Comparison of ENCODE assay signal across 8 mouse cellular contexts in genomic region chr10:117844782-117845596, GRCm38 (mm10). TPM values are rescaled to one million over a fixed set of nuclear protein-coding genes. Genes with fewer than 3 reads are reported as not detected.
A peak's percentile ranks its signal among the peaks of the same experiment; 100 is the strongest.
DNase-seq lines count a peak whose midpoint lies in the region; ATAC-seq lines count a peak whose summit lies in the region.

No protein-coding gene starts in this region.

- DNase-seq in embryo, embryonic 10 days (ENCODE audit: low spot score), result peak; percentile 51
- peak; percentile 66 for DNase-seq in gastrocnemius, postnatal 10 days
- DNase-seq in induced T-regulatory cell, adult 2 months (ENCODE audit: low read depth), result peak; percentile 78
- DNase-seq in left cerebral cortex, postnatal 25 days (ENCODE audit: low spot score in 2 of 2), result peak; percentile 55 to 58
- DNase-seq in right cerebral cortex, postnatal 14 days, result peak; percentile 57
- DNase-seq in urinary bladder, postnatal 14 days (ENCODE audit: low spot score), result peak; percentile 78

- ATAC-seq in activated CD4-positive, CD25-positive, alpha-beta regulatory T cell, adult 4 months, result peak; percentile 19
- ATAC-seq in megakaryocyte-erythroid progenitor cell, adult 5-6 weeks (replicated peaks; ENCODE audit: low FRiP score, low TSS enrichment, poor library complexity, severe bottlenecking), result peak; percentile 24

- intact Hi-C loops in left cerebral cortex, postnatal 25 days (cut with DNase I), result loop anchor here (1.0 to 5.0 kb wide), 4 partner anchors 52 to 258 kb away; partner anchors contain the start of gene Nup107

RNA-seq across cellular contexts. Expression of gene Rap1b, which starts 0.8 kb away (rescaled TPM):
- 100 to 1,000 TPM in 1 of 2 experiments, 10 to 100 TPM in 1; 83.0 to 107 TPM for polyA plus RNA-seq in activated CD4-positive, CD25-positive, alpha-beta regulatory T cell, adult 4 months (2017; shearing (Covaris generic))
- 10 to 100 TPM; 42.3 to 50.4 TPM for total RNA-seq in gastrocnemius, postnatal 10 days (2021)
- total RNA-seq in left cerebral cortex, postnatal 25 days (2021), result 10 to 100 TPM; 64.0 to 69.5 TPM
- total RNA-seq in megakaryocyte-erythroid progenitor cell, adult 5-6 weeks (2014; fragmentation: Nextera tagmentation), result 56.8 and 92.2 TPM in 2 replicates
- 67.4 and 73.2 TPM in 2 replicates for total RNA-seq in megakaryocyte-erythroid progenitor cell, adult 5-6 weeks (2017)

RNA-seq across cellular contexts. Expression of gene Nup107, which starts 52.5 kb away (rescaled TPM):
- 10 to 100 TPM; 45.3 to 51.8 TPM for polyA plus RNA-seq in activated CD4-positive, CD25-positive, alpha-beta regulatory T cell, adult 4 months (2017; shearing (Covaris generic))
- total RNA-seq in gastrocnemius, postnatal 10 days (2021), result 10 to 100 TPM; 13.8 TPM
- total RNA-seq in left cerebral cortex, postnatal 25 days (2021), result 10 to 100 TPM; 13.7 to 15.5 TPM
- total RNA-seq in megakaryocyte-erythroid progenitor cell, adult 5-6 weeks (2014; fragmentation: Nextera tagmentation), result 87.2 and 100 TPM in 2 replicates
- 128 and 133 TPM in 2 replicates for total RNA-seq in megakaryocyte-erythroid progenitor cell, adult 5-6 weeks (2017)

Comparison
In these comparisons a context has a peak if more than half of its experiments do, and no peak if none do; other contexts are left out.
1. Peak in every context shown above with its lines: DNase-seq and ATAC-seq.
2. RNA of gene Nup107, which starts 52.5 kb away (total RNA-seq): 87.2 to 133 TPM in megakaryocyte-erythroid progenitor cell, adult 5-6 weeks; 13.7 to 15.5 TPM in left cerebral cortex, postnatal 25 days and 13.8 TPM in gastrocnemius, postnatal 10 days; every median in the first group is over 4 times any median in the second.